Mouse (Mus musculus): Measurements from ENCODE around the gene Krtap28-13. TPM values are rescaled to one million over a fixed set of nuclear protein-coding genes. Genes with fewer than 3 reads are reported as not detected.

The Krtap28-13 gene
- polyA plus RNA-seq, 1 experiment = not detected

GRCm38 (mm10) chr1:83039080-83039479 lies 21.6 kb upstream of the Krtap28-13 start:
- Histone ChIP-seq H3K4me3 (ENCODE audit: insufficient read depth, low read depth, low read length) (no peak overlapping the region), H3K27ac (ENCODE audit: insufficient read depth, low read depth, low read length) (no peak overlapping the region), H3K4me1 (ENCODE audit: control insufficient read depth, insufficient read depth, low read length) (no peaks in the 10 kb centered on the region; the same call in 1 of the 2 replicates)
- 89% methylated on average over 4 of the region's 4 CpGs for WGBS
- no peak for TF ChIP-seq POLR2A (IDR thresholded peaks at IDR 0.05; ENCODE audit: insufficient read depth, low read depth, low read length)
- no peak for TF ChIP-seq CTCF (IDR thresholded peaks at IDR 0.05; ENCODE audit: insufficient read depth, low read depth, low read length)

DNA sequence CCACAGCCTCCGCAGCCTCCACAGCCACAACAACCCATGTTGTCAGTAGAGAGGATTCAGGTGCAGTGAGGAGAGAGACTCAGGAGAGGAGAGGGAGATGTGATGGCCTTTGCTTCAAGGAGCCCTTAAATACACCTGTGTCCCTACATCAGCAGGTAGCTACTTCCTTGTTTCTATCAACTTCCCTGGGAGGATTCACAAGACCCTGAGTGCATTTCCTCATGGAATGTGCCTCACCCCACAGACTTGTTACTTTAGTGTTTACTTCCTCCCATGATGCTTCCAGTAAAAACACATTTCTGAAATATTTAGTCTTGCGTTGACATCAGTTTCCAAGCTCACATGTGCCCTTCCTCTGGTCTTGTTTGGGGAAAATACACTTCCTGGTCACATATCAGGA lies 18.4 kb upstream of the Krtap28-13 start, which contains the start of gene Krtap28-10:
Krtap28-10 (minus strand) TSS at position 101 of the 400 bp plus-strand sequence.
- 80% methylated on average over 1 of the region's 2 CpGs for WGBS
- TF ChIP-seq CTCF (IDR thresholded peaks at IDR 0.05; ENCODE audit: insufficient read depth, low read depth, low read length) = no peak
- no peak for TF ChIP-seq POLR2A (IDR thresholded peaks at IDR 0.05; ENCODE audit: insufficient read depth, low read depth, low read length)
- Histone ChIP-seq H3K4me1 (ENCODE audit: control insufficient read depth, insufficient read depth, low read length) (no peaks in the 10 kb centered on the region; the same call in 1 of the 2 replicates), H3K27ac (ENCODE audit: insufficient read depth, low read depth, low read length) (no peak within 1 kb of the TSS), H3K4me3 (ENCODE audit: insufficient read depth, low read depth, low read length) (no peak within 1 kb of the TSS)

- Histone ChIP-seq H3K4me3 (ENCODE audit: insufficient read depth, low read depth, low read length) (no peak within 1 kb of the TSS), H3K4me1 (ENCODE audit: control insufficient read depth, insufficient read depth, low read length) (no peaks in the 10 kb centered on the region), H3K27ac (ENCODE audit: insufficient read depth, low read depth, low read length) (no peak within 1 kb of the TSS)
- TF ChIP-seq CTCF (IDR thresholded peaks at IDR 0.05; ENCODE audit: insufficient read depth, low read depth, low read length) (no peak), POLR2A (IDR thresholded peaks at IDR 0.05; ENCODE audit: insufficient read depth, low read depth, low read length) (no peak)
- 77% methylated on average over 5 of the region's 5 CpGs for WGBS
Measured at GRCm38 (mm10) chr1:83044882-83045427, 15.8 kb upstream of the Krtap28-13 start, which contains the start of gene Gm47969. Gm47969 (plus strand) TSS chr1:83044932.

GRCm38 (mm10) chr1:83058481-83058880 lies 2.2 kb upstream of the Krtap28-13 start:
- TF ChIP-seq POLR2A (IDR thresholded peaks at IDR 0.05; ENCODE audit: insufficient read depth, low read depth, low read length) (no peak), CTCF (IDR thresholded peaks at IDR 0.05; ENCODE audit: insufficient read depth, low read depth, low read length) (no peak)
- Histone ChIP-seq H3K4me1 (ENCODE audit: control insufficient read depth, insufficient read depth, low read length) (peaks cover 2% of the 10 kb centered on the region; the same call in 1 of the 2 replicates), H3K4me3 (ENCODE audit: insufficient read depth, low read depth, low read length) (no peak overlapping the region), H3K27ac (ENCODE audit: insufficient read depth, low read depth, low read length) (no peak overlapping the region)
- 88% methylated on average over 1 of the region's 1 CpGs for WGBS

- Histone ChIP-seq H3K4me1 (ENCODE audit: control insufficient read depth, insufficient read depth, low read length) (peaks cover 2% of the 10 kb centered on the region; the same call in 1 of the 2 replicates), H3K4me3 (ENCODE audit: insufficient read depth, low read depth, low read length) (no peak within 1 kb of the TSS), H3K27ac (ENCODE audit: insufficient read depth, low read depth, low read length) (no peak within 1 kb of the TSS)
- TF ChIP-seq POLR2A (IDR thresholded peaks at IDR 0.05; ENCODE audit: insufficient read depth, low read depth, low read length) = no peak
- TF ChIP-seq CTCF (IDR thresholded peaks at IDR 0.05; ENCODE audit: insufficient read depth, low read depth, low read length) = no peak
- WGBS = 88% methylated on average over 9 of the region's 9 CpGs
Measured at GRCm38 (mm10) chr1:83059278-83059677, 1.5 kb upstream of the Krtap28-13 start, which contains the start of gene A030005K14Rik. A030005K14Rik (minus strand) TSS chr1:83059378.

- Histone ChIP-seq H3K4me3 (ENCODE audit: insufficient read depth, low read depth, low read length) (no peak overlapping the region), H3K27ac (ENCODE audit: insufficient read depth, low read depth, low read length) (no peak overlapping the region), H3K4me1 (ENCODE audit: control insufficient read depth, insufficient read depth, low read length) (peaks cover 2% of the 10 kb centered on the region; the same call in 1 of the 2 replicates)
- TF ChIP-seq CTCF (IDR thresholded peaks at IDR 0.05; ENCODE audit: insufficient read depth, low read depth, low read length) = no peak
- no peak for TF ChIP-seq POLR2A (IDR thresholded peaks at IDR 0.05; ENCODE audit: insufficient read depth, low read depth, low read length)
- 17% methylated on average over 3 of the region's 3 CpGs for WGBS
Measured at GRCm38 (mm10) chr1:83064851-83065250, 4.1 kb downstream of the Krtap28-13 start.

- 84% methylated on average over 4 of the region's 4 CpGs for WGBS
- no peak overlapping the region for H3K27ac ChIP-seq (ENCODE audit: insufficient read depth, low read depth, low read length)
- no peaks in the 10 kb centered on the region for H3K4me1 ChIP-seq (ENCODE audit: control insufficient read depth, insufficient read depth, low read length)
- no peak for TF ChIP-seq POLR2A (IDR thresholded peaks at IDR 0.05; ENCODE audit: insufficient read depth, low read depth, low read length)
- no peak for TF ChIP-seq CTCF (IDR thresholded peaks at IDR 0.05; ENCODE audit: insufficient read depth, low read depth, low read length)
- no peak overlapping the region for H3K4me3 ChIP-seq (ENCODE audit: insufficient read depth, low read depth, low read length)
Measured at GRCm38 (mm10) chr1:83066577-83066976, 5.8 kb downstream of the Krtap28-13 start.

GRCm38 (mm10) chr1:83067205-83067604 lies 6.5 kb downstream of the Krtap28-13 start:
- TF ChIP-seq POLR2A (IDR thresholded peaks at IDR 0.05; ENCODE audit: insufficient read depth, low read depth, low read length) = no peak
- no peak for TF ChIP-seq CTCF (IDR thresholded peaks at IDR 0.05; ENCODE audit: insufficient read depth, low read depth, low read length)
- Histone ChIP-seq H3K27ac (ENCODE audit: insufficient read depth, low read depth, low read length) (no peak overlapping the region), H3K4me1 (ENCODE audit: control insufficient read depth, insufficient read depth, low read length) (no peaks in the 10 kb centered on the region), H3K4me3 (ENCODE audit: insufficient read depth, low read depth, low read length) (no peak overlapping the region)
- WGBS = 76% methylated on average over 10 of the region's 10 CpGs

DNA sequence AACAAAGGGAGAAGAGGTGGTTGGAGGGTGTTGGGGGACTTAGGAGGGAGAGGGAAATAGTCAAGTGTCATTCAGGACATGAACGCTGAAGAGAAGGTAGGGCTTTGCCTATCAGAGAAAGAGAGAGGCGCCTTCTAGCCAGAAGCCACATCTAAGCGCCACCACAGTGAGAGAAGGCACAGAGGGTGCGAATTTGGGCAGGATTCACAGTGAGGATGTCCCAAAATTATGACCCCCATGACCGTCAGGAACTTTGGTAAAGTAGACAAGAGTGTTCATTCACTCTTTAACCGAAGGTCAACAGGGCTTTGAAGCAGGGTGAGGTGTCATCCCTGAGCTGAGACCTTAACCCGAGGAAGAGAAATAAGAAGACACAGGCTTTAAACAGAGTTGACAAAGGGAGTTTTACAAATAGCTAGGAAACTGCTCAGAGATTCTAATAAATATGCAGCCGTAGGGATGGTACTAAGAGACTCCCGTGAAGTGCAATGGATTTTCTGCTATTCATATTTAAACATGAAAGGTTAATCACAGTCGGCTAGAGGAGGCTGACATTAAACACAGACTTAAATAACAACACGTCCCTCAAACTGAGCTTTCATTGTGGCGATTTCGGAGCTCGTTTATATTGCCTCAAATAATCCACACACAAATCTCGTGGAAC lies 14.9 kb downstream of the Krtap28-13 start:
- 28% methylated on average over 15 of the region's 15 CpGs for WGBS
- no peak overlapping the region for H3K27ac ChIP-seq (ENCODE audit: insufficient read depth, low read depth, low read length)
- H3K4me1 ChIP-seq (ENCODE audit: control insufficient read depth, insufficient read depth, low read length) = no peaks in the 10 kb centered on the region
- H3K4me3 ChIP-seq (ENCODE audit: insufficient read depth, low read depth, low read length) = no peak overlapping the region
- TF ChIP-seq POLR2A (IDR thresholded peaks at IDR 0.05; ENCODE audit: insufficient read depth, low read depth, low read length) (no peak), CTCF (IDR thresholded peaks at IDR 0.05; ENCODE audit: insufficient read depth, low read depth, low read length) (no peak)
